Mouse (Mus musculus): ENCODE results near the gene Foxf2. TPM values are rescaled to one million over a fixed set of nuclear protein-coding genes. Genes with fewer than 3 reads are reported as not detected.

Gene Foxf2
- polyA plus RNA-seq, 1 experiment from 2014 or later: 12.3 TPM

DNA sequence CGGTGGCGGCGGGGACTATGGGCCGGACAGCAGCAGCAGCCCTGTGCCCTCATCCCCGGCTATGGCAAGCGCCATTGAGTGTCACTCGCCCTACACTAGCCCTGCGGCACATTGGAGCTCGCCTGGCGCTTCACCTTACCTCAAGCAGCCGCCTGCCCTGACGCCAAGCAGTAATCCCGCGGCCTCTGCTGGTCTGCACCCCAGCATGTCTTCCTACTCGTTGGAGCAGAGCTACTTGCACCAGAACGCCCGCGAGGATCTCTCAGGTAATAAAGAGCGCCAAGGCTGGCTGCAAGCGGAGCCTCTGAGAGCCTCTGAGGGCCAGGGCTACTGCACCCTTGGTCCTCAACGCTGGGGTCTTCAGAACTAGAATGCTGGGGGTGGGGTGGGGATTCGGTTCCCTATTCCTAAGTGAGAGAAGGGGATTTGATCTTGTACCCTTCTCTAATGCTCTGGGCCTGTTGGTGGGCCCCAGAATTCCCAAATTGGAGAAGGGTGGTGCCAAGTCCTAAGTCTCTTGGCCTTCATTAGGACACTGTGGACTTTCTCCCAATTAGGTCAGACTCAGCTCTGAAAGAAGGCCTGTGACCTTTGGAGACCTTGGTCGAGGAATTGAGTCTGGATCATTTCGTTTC is 1.5 kb downstream of the Foxf2 start:
- H3K27me3 ChIP-seq (ENCODE audit: control insufficient read depth, insufficient read depth, low read length): peaks cover 77% of the 10 kb centered on the region
- no peaks in the 10 kb centered on the region for H3K9me3 ChIP-seq (replicated peaks; ENCODE audit: control insufficient read depth, low read length)
- H3K4me2 ChIP-seq (ENCODE audit: low read depth, low read length): peak overlapping the region; percentile 86
- peak overlapping the region; percentile 64 for H3K9ac ChIP-seq (replicated peaks; ENCODE audit: low read length)
- WGBS: under 1% methylated on average over 24 of the region's 24 CpGs
- H3K4me3 ChIP-seq (ENCODE audit: low read depth, low read length): peak overlapping the region; percentile 60
- no peaks in the 10 kb centered on the region for H3K36me3 ChIP-seq (replicated peaks; ENCODE audit: control insufficient read depth, insufficient read depth, low read depth, low read length)
- no peak for DNase-seq (ENCODE audit: low spot score)
- H3K27ac ChIP-seq (replicated peaks; ENCODE audit: low read depth, low read length): peak overlapping the region; percentile 84; the same call in 1 of the 2 replicates
- ATAC-seq (replicated peaks; ENCODE audit: insufficient number of reproducible peaks, low FRiP score, low TSS enrichment, low read depth): no peak
- peaks cover 3% of the 10 kb centered on the region; the same call in 1 of the 2 replicates for H3K4me1 ChIP-seq (ENCODE audit: control insufficient read depth, insufficient read depth, low read length)

DNA sequence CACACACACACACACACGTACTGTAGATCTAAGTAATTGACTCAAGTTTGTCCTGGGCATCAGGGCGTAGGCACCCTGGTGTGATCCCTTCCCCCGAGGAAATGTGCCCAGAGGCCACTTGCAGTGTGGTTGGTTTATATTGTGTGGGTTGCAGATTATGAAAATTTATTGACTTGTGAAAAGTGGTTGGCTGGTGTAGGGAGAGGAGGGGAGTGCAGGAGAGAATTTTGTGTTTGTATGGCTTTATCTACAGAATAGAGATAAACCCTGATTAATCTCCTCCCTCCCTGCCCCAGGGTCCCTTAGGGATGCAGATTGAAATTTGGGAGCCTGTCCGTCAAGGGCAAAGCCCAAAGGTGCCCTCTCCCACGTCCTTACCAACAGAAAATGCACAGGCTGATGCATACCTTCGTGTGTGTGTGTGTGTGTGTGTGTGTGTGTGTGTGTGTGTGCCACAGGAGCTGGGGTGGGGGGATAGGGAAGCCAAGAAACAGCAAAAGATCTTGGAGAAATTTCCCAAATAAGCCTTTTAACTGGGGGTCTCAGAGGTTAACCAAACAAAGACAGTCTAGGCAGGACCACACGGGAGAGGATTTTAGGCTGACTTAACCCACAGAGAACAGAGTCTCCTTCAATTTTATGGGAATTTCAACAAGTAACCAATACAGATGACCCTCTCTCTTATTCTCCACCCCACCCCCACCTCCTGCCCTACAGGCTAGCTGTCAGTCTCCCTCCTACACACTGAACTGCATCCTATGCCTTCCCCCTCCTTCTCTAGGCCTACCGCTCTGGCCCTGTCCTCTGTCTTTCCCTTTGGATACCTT is 2.5 kb downstream of the Foxf2 start:
- no peak for ATAC-seq (replicated peaks; ENCODE audit: insufficient number of reproducible peaks, low FRiP score, low TSS enrichment, low read depth)
- Histone ChIP-seq H3K9ac (replicated peaks; ENCODE audit: low read length) (peak overlapping the region; percentile 64), H3K4me1 (ENCODE audit: control insufficient read depth, insufficient read depth, low read length) (peaks cover 3% of the 10 kb centered on the region; the same call in 1 of the 2 replicates), H3K36me3 (replicated peaks; ENCODE audit: control insufficient read depth, insufficient read depth, low read depth, low read length) (no peaks in the 10 kb centered on the region), H3K9me3 (replicated peaks; ENCODE audit: control insufficient read depth, low read length) (no peaks in the 10 kb centered on the region), H3K27ac (replicated peaks; ENCODE audit: low read depth, low read length) (no peak overlapping the region), H3K27me3 (ENCODE audit: control insufficient read depth, insufficient read depth, low read length) (peaks cover 72% of the 10 kb centered on the region), H3K4me3 (ENCODE audit: low read depth, low read length) (peak overlapping the region; percentile 60), H3K4me2 (ENCODE audit: low read depth, low read length) (peak overlapping the region; percentile 86)
- WGBS: 2% methylated on average over 8 of the region's 8 CpGs
- DNase-seq (ENCODE audit: low spot score): peak; percentile 57

DNA sequence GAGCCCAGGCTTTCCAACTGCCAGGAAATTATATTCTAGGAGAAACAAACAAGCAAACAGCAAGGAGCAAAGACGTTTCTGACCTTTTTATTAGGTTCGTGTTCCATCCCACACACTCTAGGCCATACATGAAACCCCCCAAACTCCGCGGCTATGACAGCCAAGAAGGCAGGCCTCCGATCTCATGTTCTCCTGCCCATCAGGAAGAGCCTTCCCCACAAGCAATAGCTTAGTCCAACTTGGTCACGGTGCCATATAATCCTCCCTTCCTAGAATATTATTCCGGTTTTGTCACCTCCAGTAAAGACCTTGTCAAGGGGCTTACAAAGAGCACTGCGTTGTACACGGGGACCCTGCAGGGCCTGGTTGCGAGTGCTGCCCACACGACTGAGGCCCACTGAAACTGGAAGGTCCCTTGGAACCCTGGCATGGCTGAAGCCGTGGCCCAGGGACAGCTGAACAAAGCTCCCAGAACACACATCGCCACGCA is 3.1 kb downstream of the Foxf2 start:
- Histone ChIP-seq H3K9me3 (replicated peaks; ENCODE audit: control insufficient read depth, low read length) (no peaks in the 10 kb centered on the region), H3K27ac (replicated peaks; ENCODE audit: low read depth, low read length) (no peak overlapping the region), H3K4me3 (ENCODE audit: low read depth, low read length) (peak overlapping the region; percentile 60), H3K36me3 (replicated peaks; ENCODE audit: control insufficient read depth, insufficient read depth, low read depth, low read length) (no peaks in the 10 kb centered on the region), H3K27me3 (ENCODE audit: control insufficient read depth, insufficient read depth, low read length) (peaks cover 67% of the 10 kb centered on the region), H3K4me2 (ENCODE audit: low read depth, low read length) (peak overlapping the region; percentile 56), H3K4me1 (ENCODE audit: control insufficient read depth, insufficient read depth, low read length) (peaks cover 3% of the 10 kb centered on the region; the same call in 1 of the 2 replicates), H3K9ac (replicated peaks; ENCODE audit: low read length) (peak overlapping the region; percentile 66)
- WGBS: 2% methylated on average over 14 of the region's 14 CpGs
- ATAC-seq (replicated peaks; ENCODE audit: insufficient number of reproducible peaks, low FRiP score, low TSS enrichment, low read depth) (no peak), DNase-seq (ENCODE audit: low spot score) (no peak)

DNA sequence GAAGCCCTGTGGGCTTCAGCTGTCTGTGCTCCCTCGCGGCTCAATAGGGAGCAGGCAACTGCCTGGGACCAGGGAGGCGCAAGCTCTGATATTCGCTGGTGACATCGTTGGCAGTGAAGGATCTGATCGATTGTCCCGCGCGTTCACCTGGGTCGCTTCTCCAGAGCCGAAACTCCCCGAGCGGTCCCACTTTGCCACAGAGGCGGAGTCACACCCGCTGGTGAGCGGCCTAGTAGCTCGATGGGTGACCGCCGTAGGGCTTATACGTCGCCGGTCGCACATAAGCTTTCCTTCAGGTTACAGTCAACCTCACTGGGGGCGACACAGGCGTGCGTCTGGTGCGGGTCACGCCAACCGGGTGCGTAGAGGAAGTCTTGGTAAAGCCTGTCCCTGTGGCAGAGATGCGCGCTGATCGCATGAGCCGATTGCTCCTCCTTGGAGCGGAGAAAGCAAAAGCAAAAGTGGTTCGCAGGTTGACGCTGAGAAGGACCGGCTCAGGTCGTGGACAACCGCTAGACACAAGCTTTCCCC is 3.8 kb downstream of the Foxf2 start:
- ATAC-seq (replicated peaks; ENCODE audit: insufficient number of reproducible peaks, low FRiP score, low TSS enrichment, low read depth) (no peak), DNase-seq (ENCODE audit: low spot score) (no peak)
- peak overlapping the region; percentile 66 for H3K9ac ChIP-seq (replicated peaks; ENCODE audit: low read length)
- peak overlapping the region; percentile 56 for H3K4me2 ChIP-seq (ENCODE audit: low read depth, low read length)
- H3K27ac ChIP-seq (replicated peaks; ENCODE audit: low read depth, low read length): no peak overlapping the region
- H3K27me3 ChIP-seq (ENCODE audit: control insufficient read depth, insufficient read depth, low read length): peaks cover 60% of the 10 kb centered on the region
- WGBS: under 1% methylated on average over 40 of the region's 40 CpGs
- peaks cover 3% of the 10 kb centered on the region; the same call in 1 of the 2 replicates for H3K4me1 ChIP-seq (ENCODE audit: control insufficient read depth, insufficient read depth, low read length)
- H3K4me3 ChIP-seq (ENCODE audit: low read depth, low read length): peak overlapping the region; percentile 60
- H3K9me3 ChIP-seq (replicated peaks; ENCODE audit: control insufficient read depth, low read length): no peaks in the 10 kb centered on the region
- no peaks in the 10 kb centered on the region for H3K36me3 ChIP-seq (replicated peaks; ENCODE audit: control insufficient read depth, insufficient read depth, low read depth, low read length)

DNA sequence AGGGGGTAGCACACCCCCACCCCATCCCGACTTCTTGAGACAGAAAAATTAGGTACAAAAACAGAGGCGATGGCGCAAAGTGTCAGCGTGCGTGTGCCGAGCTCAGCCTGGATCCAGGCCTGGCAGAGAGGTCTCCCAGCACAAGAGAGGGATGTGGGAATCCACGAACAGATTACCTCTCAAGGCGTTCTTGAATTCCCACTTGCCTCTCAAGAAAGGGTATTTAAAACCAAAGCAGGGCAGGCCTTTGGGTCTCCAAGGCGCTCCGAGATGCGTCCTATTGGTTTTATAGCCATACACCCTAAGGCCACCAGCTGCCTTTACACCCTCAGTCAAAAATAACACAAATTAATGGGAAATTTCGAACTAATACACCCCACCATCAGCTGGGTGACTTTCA is 4.4 kb downstream of the Foxf2 start:
- Histone ChIP-seq H3K9ac (replicated peaks; ENCODE audit: low read length) (peak overlapping the region; percentile 66), H3K36me3 (replicated peaks; ENCODE audit: control insufficient read depth, insufficient read depth, low read depth, low read length) (no peaks in the 10 kb centered on the region), H3K4me2 (ENCODE audit: low read depth, low read length) (peak overlapping the region; percentile 56), H3K9me3 (replicated peaks; ENCODE audit: control insufficient read depth, low read length) (no peaks in the 10 kb centered on the region), H3K27ac (replicated peaks; ENCODE audit: low read depth, low read length) (no peak overlapping the region), H3K4me1 (ENCODE audit: control insufficient read depth, insufficient read depth, low read length) (peaks cover 3% of the 10 kb centered on the region; the same call in 1 of the 2 replicates), H3K27me3 (ENCODE audit: control insufficient read depth, insufficient read depth, low read length) (peaks cover 54% of the 10 kb centered on the region), H3K4me3 (ENCODE audit: low read depth, low read length) (peak overlapping the region; percentile 60)
- DNase-seq (ENCODE audit: low spot score): no peak
- ATAC-seq (replicated peaks; ENCODE audit: insufficient number of reproducible peaks, low FRiP score, low TSS enrichment, low read depth): no peak
- WGBS: 3% methylated on average over 12 of the region's 12 CpGs

DNA sequence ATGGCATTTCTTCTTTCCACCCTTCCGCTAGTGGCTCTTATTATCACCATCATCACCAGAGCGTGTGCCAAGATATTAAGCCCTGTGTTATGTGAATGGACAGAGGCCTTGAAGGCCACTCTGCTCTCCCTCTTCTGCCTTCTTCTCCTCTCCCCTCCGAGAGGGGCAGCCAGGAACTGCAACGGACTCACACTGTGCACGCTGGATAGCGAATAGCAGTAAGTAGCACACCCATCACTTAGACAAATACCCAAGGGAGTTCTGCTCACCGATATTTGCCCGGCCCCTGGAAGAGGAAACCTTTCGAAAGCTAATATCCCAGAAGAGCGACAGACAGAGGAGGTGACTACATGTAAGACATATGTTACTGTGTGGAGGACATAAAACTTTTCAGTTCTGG is 4.9 kb downstream of the Foxf2 start:
- Histone ChIP-seq H3K4me3 (ENCODE audit: low read depth, low read length) (peak overlapping the region; percentile 17; the same call in 1 of the 2 replicates), H3K4me2 (ENCODE audit: low read depth, low read length) (0 out of 2 replicates have a peak overlapping the region, but pooled peaks have one; percentile 8)

DNA sequence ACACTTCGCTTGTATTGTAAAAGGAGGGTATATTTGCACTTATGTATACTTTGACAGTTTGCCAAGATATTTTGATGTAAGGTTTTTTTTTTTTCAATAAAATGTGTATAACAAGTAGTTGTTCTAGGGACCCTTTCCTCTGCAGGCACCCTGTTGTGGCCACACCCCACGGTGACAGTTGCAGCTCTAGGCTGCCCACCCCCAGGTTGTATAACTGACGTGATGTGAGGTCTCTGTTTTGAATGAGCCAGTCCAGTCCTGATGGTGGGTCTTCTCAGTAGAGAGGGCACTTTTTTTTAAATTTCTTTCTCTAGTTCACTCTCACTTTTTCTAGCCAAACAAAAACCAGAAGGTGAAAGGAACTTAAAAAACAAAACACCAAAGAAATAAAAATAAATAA is 5.7 kb downstream of the Foxf2 start:
- no peak overlapping the region for H3K4me3 ChIP-seq (ENCODE audit: low read depth, low read length)
- H3K9ac ChIP-seq (replicated peaks; ENCODE audit: low read length): no peak overlapping the region
- H3K4me1 ChIP-seq (ENCODE audit: control insufficient read depth, insufficient read depth, low read length): peaks cover 3% of the 10 kb centered on the region; the same call in 1 of the 2 replicates
- no peaks in the 10 kb centered on the region for H3K36me3 ChIP-seq (replicated peaks; ENCODE audit: control insufficient read depth, insufficient read depth, low read depth, low read length)
- no peak for DNase-seq (ENCODE audit: low spot score)
- H3K27me3 ChIP-seq (ENCODE audit: control insufficient read depth, insufficient read depth, low read length): peaks cover 44% of the 10 kb centered on the region
- no peak overlapping the region for H3K27ac ChIP-seq (replicated peaks; ENCODE audit: low read depth, low read length)
- H3K4me2 ChIP-seq (ENCODE audit: low read depth, low read length): no peak overlapping the region; the same call in 1 of the 2 replicates
- no peaks in the 10 kb centered on the region for H3K9me3 ChIP-seq (replicated peaks; ENCODE audit: control insufficient read depth, low read length)
- ATAC-seq (replicated peaks; ENCODE audit: insufficient number of reproducible peaks, low FRiP score, low TSS enrichment, low read depth): no peak
- WGBS: 21% methylated on average over 3 of the region's 3 CpGs

More for the DNA sequence above, 4.9 kb downstream of the Foxf2 start:
- DNase-seq (ENCODE audit: low spot score) (peak; percentile 48), ATAC-seq (replicated peaks; ENCODE audit: insufficient number of reproducible peaks, low FRiP score, low TSS enrichment, low read depth) (no peak)
- Histone ChIP-seq H3K27me3 (ENCODE audit: control insufficient read depth, insufficient read depth, low read length) (peaks cover 49% of the 10 kb centered on the region), H3K36me3 (replicated peaks; ENCODE audit: control insufficient read depth, insufficient read depth, low read depth, low read length) (no peaks in the 10 kb centered on the region), H3K9ac (replicated peaks; ENCODE audit: low read length) (peak overlapping the region; percentile 18; the same call in 1 of the 2 replicates), H3K4me1 (ENCODE audit: control insufficient read depth, insufficient read depth, low read length) (peaks cover 3% of the 10 kb centered on the region; the same call in 1 of the 2 replicates), H3K9me3 (replicated peaks; ENCODE audit: control insufficient read depth, low read length) (no peaks in the 10 kb centered on the region), H3K27ac (replicated peaks; ENCODE audit: low read depth, low read length) (no peak overlapping the region)
- WGBS: 6% methylated on average over 10 of the region's 10 CpGs

All from embryonic facial prominence, embryonic 11.5 days (tissue).